Mouse (Mus musculus) right cerebral cortex, postnatal 10 days (tissue): ENCODE measurements at regions not wholly inside any gene's neighbourhood (a gene's known extent, or its start where the extent isn't known, plus 50 kb on each side); places are given as distances from the start of the nearest gene placed in this dataset.
"Not testable (repeated sequence)": the region's sequence is repeated elsewhere in the genome, so short reads cannot be mapped to it uniquely, and the experiment has no call there.

Experiments used
- DNase-seq, 2 experiments: peaks; one replicate each; pipeline ENCODE4 v3.0.0; 2021; ENCODE audit warnings: low spot score in 2 of 2

- not testable (repeated sequence) for DNase-seq
Observed at GRCm38 (mm10) chr12:39593781-39594180, 444.0 kb downstream of the Arl4a start.

GRCm38 (mm10) chr12:39587204-39587909 lies 450.5 kb downstream of the Arl4a start:
- DNase-seq, result peak; percentile 46 to 63

DNA sequence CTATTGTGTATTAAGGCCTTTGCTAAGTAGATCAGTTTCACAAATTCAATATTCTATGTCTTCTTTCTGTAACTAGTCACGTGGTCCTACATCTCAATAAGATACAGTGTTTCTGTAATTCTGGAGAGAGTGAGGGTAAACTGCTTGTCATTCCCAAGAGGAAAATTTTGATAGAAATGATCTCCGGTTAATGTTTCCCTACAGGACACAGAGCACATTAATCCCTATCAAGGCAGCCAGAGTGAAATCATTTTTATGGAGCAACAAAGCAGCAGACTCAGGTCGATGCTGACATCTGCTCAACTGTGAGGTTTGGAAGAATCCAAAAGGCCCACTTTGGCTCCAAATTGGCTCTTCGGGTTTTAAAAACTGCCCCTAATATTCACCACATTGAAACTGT lies 451.7 kb downstream of the Arl4a start:
- DNase-seq, result no peak

- no peak for DNase-seq
Observed at GRCm38 (mm10) chr12:39577610-39578009, 460.2 kb downstream of the Arl4a start.

DNA sequence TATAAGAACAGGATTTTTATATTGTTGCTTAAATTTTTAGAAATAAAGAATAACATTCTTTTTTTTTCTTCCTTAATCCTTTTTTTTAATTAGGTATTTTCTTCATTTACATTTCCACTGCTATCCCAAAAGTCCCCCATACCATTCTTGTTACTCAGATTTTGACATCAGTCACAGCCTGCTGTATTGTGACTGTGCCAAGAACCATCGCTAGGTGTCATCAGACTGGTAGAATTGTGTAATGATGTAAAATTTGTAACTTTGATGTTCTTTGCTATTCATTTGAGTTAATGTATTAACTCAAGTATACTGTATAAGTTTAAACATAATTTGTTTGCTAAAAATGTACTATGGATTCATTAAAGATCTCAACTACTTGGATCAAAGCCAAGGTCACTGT lies 465.0 kb downstream of the Arl4a start:
- DNase-seq, result no peak

- DNase-seq, result no peak
Observed at GRCm38 (mm10) chr12:39572147-39572546, 465.7 kb downstream of the Arl4a start.

GRCm38 (mm10) chr12:39560734-39561446 lies 476.9 kb downstream of the Arl4a start:
- DNase-seq, result no peak

DNA sequence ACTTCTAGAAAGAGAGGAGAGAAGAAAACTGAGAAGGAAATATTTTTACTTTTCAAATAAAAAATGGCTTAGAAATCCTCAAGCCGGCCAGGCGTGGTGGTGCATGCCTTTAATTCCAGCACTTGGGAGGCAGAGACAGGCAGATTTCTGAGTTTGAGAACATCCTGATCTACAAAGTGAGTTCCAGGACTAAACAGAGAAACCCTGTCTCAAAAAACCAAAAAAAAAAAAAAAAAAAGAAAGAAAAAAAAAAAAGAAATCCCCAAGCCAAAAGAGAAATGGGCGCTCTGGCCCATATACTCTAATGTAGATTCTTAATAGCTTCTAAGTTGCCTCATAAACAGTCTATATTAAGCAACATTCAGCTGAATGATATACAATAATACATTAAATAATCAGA lies 479.3 kb downstream of the Arl4a start:
- no peak for DNase-seq

DNA sequence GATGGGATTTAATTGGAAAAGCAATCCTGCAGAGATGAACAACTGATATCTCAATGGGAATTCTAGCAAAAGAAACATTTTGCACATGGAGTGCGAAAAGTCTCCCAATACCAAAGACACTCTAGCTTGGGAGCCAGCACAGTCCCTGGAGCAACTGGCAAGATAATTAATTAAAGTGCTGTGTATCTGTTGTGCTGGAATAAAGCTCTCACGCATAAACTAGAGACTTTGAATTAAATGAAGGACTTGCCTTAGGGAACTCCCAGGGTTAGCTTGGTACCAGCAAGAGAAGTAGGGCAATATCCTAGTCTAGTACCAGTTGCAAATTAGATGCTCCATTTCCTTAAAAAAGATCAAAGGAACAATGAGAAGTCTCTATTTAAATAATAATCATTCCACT lies 501.5 kb downstream of the Arl4a start:
- DNase-seq, result no peak

DNA sequence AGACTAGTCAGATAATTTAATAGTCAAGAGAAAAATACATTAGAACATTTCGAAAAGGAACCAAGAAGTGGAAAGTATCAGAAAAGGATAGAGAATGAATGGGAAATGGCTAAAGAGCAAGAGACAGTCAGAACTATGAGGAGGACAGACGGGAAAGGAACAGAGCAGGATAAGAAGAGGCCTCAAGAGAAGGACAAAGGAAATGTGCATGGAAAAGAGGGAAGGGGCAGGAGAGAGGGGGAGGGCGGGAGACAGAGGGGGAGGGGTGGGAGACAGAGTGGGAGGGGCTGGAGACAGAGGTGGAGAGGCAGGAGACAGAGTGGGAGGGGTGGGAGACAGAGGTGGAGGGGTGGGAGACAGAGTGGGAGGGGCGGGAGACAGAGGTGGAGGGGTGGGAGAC lies 509.7 kb downstream of the Arl4a start:
- DNase-seq, result no peak

DNA sequence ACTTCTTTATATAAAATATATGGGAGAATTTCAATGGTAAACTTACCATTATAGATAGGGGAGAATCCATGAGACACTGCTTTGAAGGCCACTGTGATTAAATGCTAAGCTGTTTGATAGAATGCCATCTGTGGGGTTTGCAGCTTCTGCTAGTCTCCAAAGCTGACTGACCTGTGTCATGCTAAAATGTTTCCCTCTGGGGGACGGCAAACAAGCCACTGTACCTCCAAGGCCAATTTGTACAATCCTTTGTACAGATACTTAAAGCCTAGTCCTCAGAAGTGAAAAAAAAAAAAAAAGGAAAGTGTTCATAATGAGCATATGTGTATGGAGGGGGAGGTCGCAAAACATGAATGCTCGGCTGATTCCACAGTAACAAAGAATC lies 510.6 kb downstream of the Arl4a start:
- DNase-seq, result no peak

DNA sequence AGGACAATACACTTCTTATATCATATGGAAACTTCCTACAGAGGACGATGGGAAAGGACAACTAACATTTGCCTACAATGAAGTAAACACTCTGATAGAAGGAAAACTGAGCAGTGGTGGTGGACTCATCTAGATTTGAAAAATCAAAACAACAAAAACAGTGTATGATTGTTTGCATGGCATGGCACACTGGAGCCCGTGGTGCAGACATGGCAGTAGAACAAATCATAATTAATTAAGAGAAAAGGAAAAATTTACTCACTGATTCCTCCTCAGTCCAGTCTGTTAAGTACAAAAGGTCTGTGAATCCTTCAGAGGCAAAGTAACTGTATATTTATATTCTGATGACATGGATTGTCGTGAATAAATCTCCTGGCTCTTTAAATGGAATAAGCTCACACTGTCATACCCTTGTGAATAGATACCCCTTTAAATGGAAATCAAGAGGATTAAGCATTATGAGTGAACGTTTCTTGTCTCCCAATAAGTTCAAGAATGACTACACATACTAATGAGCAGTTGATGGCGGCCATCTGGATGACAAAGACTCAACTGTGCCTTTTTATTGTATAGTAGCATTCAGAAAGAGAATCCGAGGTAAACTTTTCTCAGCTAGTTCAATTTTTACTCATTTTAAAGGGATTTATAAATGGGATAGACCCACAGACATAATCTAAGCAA lies 511.1 kb downstream of the Arl4a start:
- DNase-seq, result no peak

GRCm38 (mm10) chr12:39515690-39516089 lies 522.1 kb downstream of the Arl4a start:
- DNase-seq, result no peak

DNA sequence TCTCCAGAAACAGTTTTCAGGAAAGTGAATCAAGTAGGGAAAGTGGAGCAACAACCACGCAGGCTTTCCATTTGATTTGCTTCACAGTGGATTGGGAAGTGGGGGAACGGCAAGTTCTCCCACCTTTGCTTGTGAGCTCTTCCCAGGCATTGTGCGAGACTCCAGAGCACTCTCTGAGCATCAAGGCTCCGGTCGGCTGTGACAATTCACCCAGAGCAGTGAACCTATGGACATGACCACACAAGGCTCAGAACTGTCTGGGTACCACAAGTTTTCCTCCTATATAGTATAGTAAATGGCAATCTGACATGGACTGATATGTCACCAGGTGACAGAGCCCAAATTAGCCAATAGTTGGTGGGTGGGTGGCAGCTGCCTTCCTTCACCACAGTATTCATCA lies 527.0 kb downstream of the Arl4a start:
- DNase-seq, result no peak

GRCm38 (mm10) chr12:39510073-39510812 lies 527.6 kb downstream of the Arl4a start:
- peak; percentile 86 to 88 for DNase-seq

- peak; percentile 30 to 42 for DNase-seq
Observed at GRCm38 (mm10) chr12:39496203-39496602, 541.6 kb downstream of the Arl4a start.

- DNase-seq, result peak in 1 of 2 experiments; percentile 35
Observed at GRCm38 (mm10) chr12:39493578-39494218, 544.1 kb downstream of the Arl4a start.

- peak; percentile 60 to 64 for DNase-seq
Observed at GRCm38 (mm10) chr12:39493114-39493513, 544.7 kb downstream of the Arl4a start.

DNA sequence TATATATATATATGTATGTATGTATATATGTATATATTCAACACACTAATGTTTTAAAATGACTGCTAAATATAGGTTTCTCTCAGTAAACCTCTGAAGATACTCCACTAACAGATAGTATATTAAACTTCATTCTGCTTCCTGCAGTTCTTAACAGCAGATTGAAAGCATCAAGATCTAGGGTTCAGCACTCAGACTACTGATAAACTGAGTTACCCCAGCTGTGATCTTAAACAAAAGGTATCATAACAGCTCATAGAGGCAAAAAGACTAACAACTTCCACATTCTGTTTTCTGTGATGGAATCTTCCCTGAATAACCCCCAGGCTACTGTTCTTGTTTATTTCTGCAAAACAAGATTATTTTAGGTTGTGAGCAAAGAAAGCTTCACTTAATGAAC lies 564.8 kb downstream of the Arl4a start:
- DNase-seq, result no peak
